Mouse (Mus musculus) monocyte, adult 5-6 weeks (primary cell): Measurements from ENCODE around the gene Lamb3. TPM values are rescaled to one million over a fixed set of nuclear protein-coding genes. Genes with fewer than 3 reads are reported as not detected.

Experiments
- ATAC-seq: fragments of 153-309, 156-312 bp; replicated peaks from 2 replicates; pipeline ENCODE4 v1.8.0; 2017; ENCODE audit warnings: mild to moderate bottlenecking; ENCODE audit not compliant: low TSS enrichment, insufficient number of reproducible peaks, severe bottlenecking, poor library complexity, low FRiP score
- total RNA-seq: library from RNA; stranded (forward); fragments of 200-1000, 200-491, 200-594 nt; gene quantifications from 3 replicates; pipeline ENCODE4 v1.2.3, GENCODE M21; 2017

Lamb3 gene
- total RNA-seq, 1 experiment from 2014 or later = 5.6 TPM

DNA sequence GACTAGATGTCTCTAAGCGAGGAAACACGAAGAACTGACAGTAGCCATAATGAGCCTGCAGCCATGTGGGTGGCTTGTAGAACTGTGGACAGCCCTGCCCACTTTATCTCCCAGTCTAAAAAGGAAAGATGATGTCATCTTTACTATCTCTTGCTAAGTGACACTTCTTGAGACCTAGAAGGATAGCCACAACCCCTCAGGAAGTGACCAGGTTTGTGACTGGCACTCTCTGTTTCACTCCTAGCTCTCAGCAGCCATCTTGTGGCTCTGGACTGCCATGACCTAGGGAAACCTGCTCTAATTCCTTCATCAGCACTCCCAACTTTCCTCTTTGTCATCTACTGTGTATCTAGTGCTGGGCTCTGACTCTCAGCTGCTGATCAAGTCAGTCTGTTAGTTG is 9.2 kb upstream of the Lamb3 start:
- ATAC-seq = 0 out of 2 replicates have a peak, but pooled peaks have one; percentile 6

DNA sequence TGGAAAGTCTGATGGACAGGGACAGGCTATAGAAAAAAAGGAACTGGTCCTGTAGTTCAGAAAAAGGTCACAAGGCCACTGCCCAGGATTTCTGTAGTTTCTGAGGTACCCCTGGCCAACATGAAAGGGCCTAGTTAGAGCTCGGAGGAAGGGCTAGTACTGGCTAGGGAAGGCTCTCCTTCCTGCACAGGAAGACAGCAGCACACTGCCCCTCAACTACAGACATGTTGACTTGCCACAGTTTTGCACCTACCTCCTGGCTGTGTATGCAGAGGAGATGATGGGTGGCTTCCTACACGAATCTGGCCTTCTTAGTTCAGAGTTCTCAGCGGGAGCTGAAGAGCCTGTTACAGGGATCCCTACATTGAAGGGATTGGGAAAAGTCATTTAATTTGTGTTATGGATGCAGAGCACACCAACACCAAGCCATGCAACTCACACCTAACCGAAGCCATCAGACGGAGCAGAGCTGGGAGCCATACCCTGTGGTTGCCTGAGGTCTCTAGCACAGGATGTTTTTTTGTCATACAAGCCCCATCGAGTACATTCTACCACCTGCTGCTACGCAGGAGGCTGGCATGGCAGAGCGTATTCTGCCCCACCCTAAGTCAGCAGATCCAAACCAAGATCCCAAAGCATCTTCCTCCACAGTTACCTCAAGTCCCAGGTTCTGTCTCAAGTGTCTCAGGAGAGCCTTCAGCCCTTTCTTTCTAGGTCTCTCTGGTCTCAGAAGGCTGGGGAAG is 6.7 kb upstream of the Lamb3 start:
- peak; percentile 24 for ATAC-seq

DNA sequence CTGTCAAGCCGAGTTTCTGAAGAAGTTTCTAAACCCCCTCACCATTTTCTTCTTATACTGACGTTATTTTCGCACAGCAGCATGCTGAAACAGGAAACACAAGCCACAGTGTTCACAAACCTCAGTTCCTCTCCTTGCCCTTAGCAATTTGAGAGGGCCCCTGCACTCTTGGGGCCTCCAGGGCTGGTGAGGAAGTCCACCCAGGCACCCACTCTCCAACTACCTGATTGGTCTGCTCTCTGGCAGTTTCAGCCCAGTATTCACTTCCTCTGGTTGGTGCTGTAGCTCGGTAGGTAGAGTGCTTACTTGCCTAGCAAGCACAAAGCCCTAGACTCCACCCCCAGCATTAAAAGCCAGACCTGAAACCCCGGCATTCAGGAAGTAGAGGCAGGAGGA is 6.1 kb upstream of the Lamb3 start, which contains the start of gene Traf3ip3:
Gene Traf3ip3 (minus strand): TSS at position 321 of the 396 bp plus-strand sequence.
- peak; percentile 91 for ATAC-seq

DNA sequence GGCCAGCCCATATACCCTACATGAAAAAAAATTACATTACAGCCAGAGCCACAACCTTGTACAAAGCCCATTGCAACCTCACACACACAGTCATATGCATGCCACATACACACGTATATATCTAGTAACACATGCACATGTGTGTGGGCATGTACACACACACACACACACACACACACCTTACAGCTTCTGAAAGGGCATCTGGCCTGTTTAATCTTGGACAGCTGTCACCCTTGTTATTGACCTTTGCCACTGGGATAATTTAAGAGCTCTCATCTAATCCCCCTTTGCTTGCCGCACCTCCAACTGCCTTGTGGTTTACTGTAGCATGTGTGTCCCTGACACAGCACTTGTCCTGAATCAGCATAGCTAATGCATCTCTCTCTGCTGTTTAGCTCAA is 3.7 kb upstream of the Lamb3 start:
- no peak for ATAC-seq

DNA sequence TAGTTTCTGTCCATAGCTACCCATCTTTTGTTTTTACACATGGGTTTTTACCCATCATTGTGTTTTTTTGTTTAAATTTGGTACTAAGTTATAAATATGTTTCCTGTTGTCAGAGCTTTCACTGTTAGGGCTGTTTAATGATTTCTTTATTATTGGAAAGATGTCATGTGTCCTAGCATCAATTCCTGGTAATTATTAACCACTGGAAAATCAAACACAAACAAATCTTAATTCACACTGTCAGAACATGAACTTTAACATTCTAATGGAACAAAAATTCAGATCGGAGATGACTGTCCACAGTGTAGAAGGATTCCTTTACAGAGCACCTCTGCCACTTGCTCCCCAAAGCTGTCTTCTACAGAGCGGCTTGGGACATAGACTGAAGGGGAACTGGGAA is 2.1 kb upstream of the Lamb3 start:
- no peak for ATAC-seq

DNA sequence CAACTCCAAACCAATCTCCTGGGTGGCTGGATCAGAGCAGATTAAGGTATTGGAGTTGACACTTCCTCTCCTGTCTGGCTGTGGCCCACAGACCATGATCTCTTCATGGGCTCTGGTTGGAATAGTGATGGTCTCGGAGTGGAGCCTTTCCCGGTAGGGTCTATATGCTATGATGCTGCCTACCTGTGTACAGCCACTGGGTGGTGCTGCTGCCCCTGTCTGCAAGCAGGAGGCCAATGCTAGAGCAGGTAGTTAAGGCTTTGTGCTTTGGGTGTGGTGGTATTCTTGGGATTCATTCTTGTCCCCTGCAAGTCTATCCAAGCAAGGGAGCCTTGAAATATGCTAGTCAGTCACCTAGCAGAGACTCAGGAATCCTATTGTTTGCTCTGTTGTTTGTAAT is 679 bp downstream of the Lamb3 start:
- peak; percentile 80 for ATAC-seq

DNA sequence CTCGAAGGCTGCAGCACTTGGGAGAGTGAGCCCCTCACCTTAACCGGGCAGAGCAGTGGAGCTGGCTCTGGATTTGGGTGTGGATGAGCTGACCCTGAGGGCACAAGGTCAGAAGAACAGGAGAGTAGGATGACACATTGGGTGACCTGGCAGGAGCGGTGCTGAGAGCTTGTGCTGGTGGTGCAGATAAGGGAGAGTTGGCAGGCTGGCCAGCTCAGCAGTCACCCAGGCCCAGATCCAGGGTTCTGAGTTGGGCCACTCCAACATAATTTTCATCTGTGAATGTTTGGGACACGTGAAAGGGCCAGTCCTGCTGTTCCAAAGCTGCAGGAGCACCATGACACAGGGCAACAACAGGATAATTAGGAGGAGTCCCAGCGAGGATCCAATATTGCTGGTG is 3.9 kb downstream of the Lamb3 start:
- no peak for ATAC-seq

DNA sequence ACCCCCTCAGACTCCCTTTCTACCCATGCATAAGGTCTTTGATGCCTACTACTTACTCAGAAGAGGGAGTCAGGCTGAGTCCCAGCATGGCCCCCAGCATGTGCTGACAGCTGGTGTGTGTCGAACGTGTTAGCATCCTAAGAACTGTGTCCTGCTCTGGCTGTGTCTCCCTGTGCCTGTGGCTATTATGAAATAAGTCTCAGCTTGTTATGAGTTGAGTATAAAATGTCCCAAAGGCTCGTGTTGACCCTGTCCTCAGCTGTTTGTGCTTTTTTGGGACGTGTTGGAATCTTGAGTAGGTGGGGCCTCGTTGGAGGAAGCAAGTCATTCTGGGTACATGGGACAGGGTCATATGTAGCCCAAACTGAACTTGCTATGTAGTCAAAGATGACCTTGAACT is 6.6 kb downstream of the Lamb3 start:
- no peak for ATAC-seq

DNA sequence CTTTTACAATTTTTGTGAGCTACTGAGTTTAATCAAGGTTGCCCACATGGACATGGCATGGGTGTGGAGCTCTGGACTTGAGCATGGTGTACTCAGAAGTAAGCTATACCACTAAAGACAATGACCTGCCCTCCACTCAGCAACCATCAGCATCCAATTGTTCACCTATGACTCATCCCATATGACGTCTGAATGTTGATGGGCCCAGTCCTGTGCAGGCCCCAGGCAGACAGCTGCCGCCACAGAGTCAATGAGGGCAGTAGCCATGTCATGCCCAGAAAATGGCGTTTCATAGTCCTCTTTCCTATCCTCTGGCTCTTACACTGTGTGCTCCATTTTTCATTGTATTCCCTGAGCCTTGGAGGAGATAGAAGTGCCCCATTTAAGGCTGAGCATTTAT is 8.5 kb downstream of the Lamb3 start:
- ATAC-seq = no peak

DNA sequence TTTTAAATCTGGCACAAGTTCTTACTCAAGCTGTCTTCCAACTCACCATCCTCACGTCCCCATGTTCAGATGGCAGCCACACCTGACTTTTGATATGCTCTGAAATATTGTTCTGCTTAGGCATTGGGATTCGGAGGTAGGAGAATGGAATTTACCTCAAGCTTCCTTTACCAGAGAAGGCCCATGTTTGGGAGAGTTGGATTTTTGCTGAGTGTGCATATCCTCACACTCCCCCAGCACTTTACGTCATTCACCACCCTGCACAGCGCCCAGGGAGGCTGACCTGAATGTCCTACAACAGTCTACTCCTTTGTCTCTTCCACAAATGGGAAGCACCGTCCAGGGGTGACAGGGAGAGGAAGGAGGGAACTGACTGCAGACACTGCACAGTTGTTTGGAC is 12.9 kb downstream of the Lamb3 start:
- no peak for ATAC-seq

DNA sequence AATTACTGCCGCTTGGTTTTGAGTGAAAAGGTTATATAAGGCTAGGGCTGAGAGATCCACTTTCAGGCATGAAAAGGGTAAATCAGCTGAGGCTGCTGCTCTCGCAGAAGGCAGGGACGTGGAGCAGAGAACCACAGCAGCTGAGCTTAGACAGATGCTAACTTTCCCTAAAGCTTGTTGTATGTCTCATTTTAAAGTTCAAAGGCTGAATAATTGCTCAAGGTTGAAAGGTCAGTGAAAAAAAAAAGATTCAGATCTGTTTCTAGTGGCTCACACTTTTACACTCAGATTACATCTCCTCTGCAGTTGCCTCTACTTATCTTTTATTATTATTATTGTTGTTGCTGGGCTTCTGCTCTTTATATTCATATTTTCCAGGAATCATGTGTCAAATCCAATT is 18.0 kb downstream of the Lamb3 start:
- no peak for ATAC-seq

DNA sequence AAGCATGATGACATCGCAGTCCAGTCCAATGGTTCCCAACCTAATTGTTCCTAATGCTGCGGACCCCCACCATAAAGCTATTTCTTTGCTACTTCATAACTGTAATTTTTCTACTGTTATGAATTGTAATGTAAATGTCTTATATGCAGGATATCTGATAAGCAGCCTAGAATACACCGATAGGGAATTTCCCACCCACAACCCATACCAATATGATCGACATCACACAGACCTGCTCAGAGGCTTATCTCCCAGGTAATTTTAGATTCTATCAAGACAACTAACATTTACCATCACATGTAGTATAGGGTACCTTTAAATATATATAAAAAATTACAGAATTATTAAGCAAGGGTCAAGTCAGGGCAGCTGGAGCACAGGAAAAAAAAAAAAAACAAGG is 18.6 kb downstream of the Lamb3 start:
- no peak for ATAC-seq

DNA sequence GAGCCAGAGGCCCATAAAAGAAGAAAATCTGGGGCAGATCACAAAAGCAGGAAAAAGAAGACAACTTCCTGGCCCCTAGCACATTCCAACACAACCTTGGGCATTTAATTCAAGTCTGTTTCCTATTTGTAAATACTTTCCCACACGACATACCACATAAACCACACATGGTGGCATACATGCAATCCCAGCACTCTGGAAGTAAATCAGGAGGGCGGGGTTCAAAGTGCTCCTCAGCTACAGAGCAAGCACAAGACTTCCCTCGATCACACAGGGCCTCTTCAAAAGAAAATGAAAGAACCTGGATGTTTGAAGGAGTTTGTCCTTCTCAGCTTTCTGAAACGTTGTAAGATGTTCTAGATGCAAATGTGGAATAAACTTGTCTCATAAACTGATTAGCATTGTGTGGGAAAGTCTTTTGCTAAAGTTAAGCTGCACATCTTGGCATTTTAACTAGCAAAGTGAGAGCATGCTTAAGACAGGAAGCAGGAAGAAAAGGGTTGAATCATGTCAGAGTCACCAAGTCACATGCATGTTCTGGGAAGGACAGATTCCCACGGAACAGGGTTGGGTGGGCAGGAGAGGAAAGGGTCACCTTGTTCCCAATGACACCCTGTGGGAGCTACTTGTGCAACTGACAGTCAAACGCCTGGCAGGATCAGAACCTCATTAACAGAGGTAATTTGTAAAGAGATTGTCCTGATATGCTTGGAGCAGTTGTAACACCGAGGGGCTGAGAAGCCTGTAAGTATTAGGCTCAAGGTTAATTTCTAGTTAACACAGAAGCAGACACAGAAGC is 19.4 kb downstream of the Lamb3 start:
- no peak for ATAC-seq

DNA sequence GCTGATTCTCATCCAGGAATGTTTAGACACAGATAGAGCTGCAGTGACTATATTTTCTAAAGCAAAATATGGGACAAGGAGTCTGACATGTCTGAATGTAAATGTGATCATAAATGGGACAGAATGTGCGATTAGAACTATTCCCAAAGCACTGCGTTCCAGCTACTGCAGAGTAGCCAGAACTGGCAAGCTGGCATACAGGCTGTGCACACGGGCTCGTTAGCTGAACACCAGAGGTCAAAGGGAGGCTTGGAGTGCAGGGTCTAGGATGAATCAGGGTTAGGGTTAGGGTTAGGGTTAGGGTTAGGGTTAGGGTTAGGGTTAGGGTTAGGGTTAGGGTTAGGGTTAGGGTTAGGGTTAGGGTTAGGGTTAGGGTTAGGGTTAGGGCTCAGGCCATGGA is 20.0 kb downstream of the Lamb3 start:
- ATAC-seq = no peak

DNA sequence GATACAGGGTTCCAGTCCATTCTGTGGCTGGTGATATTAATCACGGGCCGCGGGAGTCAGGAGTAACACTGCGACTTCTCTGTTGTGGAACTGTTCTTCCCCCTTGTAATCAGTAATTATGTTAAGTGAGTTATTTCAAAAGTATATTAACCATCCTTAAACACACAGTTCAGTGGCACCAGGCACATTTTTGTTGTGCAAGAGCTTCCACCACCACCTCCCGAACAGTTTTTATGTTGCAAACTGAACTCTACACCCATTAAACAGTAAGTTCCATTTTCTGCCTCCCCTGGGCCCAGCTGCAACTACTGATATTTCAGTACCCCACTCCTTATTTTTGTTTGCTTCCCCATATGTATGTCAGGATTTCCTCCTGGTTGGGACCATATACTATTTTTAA is 22.1 kb downstream of the Lamb3 start:
- ATAC-seq = no peak; the same call in 1 of the 2 replicates

DNA sequence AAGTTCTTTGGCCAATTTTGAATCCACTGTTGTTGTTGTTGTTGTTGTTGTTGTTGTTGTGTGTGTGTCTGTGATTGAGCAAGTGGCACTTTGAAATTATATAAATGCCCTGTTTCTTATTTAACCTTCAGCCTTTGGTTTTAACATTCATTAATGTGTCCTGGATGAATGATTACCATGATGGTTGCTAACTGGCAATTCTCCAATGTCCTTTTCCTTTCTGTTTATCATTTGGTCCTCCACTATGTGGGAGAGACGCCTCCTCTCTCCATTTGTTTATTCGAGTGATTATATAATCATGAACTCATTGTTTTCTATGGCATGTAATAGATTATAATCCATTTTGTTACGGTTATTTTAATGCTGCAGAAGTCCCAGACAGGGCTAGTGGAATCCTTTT is 23.0 kb downstream of the Lamb3 start:
- no peak for ATAC-seq

DNA sequence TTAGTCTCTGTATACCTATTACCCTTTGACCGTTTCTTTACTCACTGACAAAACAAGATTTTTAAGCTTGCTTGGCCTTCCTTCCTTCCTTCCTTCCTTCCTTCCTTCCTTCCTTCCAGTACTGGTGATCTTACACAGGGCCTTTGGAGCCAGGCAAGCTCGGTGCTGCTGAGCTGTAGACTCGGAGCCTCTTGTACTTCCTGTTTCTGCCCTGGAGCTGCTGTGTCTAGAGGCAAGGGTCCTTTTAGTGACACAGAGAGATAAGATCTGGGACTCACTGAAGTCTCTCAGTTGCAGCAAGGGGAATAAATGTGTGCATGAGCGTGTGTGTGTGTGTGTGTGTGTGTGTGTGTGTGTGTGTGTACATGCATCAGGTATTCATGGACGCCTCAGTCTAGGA is 23.4 kb downstream of the Lamb3 start:
- no peak for ATAC-seq

DNA sequence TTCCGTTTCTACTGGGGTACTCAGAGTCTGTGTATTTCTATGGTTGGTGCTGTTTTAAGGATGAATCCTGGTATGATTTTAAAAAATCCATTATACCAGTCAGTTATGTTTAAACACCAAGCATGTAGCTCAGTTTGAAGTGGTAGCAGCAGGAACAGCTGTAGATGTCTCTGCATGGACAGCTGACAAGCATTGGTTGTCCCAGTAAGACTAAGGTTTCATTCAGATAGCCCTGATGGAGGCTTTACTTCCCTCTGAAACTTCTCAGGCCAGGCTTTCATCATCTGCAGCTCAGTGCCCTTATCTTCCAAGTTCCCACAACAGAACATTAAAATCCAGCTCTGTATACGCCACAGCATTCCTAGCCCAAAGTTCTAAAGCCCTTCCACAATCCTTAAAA is 25.2 kb downstream of the Lamb3 start:
- no peak for ATAC-seq

DNA sequence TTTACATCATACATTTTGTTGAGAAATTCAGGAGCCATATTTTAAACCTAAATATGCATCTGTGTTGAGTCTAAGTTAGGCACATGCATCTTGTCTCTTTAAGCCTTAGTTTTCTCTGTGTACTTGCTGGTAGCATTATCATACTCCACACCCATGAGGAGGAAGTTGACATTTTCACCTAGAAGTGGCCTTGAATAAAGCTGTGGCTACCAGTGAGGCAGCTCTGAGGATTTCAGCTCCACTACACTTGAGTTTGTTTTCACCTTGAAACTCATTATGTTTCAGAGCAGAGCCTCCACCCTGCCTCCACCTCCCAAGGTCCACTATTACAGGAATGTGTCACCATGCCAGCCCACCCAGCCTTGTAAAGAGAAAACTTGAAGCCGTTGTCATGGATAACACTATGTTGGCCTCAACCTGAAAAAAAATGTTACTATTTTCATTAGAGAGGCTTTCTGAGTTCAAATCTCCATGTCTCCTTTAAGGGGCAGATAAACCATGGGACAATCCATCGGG is 26.7 kb downstream of the Lamb3 start:
- peak; percentile 57; the same call in 1 of the 2 replicates for ATAC-seq

DNA sequence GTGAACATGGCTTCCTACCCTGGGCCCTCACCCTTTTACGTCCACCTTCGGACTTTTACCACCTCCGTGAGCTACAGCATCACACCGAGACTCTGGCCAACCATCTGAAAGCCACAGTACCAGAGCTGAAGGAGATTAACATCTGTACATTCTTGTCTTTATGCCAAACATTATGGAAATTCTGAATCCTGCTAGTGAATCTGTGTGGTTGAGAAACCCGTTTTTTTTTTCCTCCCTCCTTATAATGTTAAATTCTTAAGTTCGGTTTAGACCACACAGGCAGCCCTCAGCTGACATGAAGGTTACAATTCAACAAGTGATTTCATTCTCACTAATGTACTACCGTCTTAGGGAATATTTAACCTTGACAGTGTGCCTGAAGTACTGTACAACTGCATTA is 27.4 kb downstream of the Lamb3 start:
- ATAC-seq = no peak
